Mouse (Mus musculus) adrenal gland, postnatal 36 days (tissue): ENCODE data around the gene Zbp1. TPM values are rescaled to one million over a fixed set of nuclear protein-coding genes. Genes with fewer than 3 reads are reported as not detected.

ENCODE experiments used
- DNase-seq, 2 experiments: peaks; one replicate each; pipeline ENCODE4 v3.0.0; 2021; ENCODE audit warnings: mixed read lengths in 1 of 2
- total RNA-seq, 2 experiments: library from RNA; stranded (reverse); gene quantifications; 2 replicates each; pipeline ENCODE4 v1.2.3; 2021

Zbp1 gene
- total RNA-seq, 2 experiments from 2014 or later: 1.6 to 4.9 TPM

GRCm38 (mm10) chr2:173247197-173247596 lies 28.5 kb upstream of the Zbp1 start:
- no peak for DNase-seq

- DNase-seq: no peak
These were observed 28.0 kb upstream of the Zbp1 start for GRCm38 (mm10) chr2:173246688-173247087.

- no peak for DNase-seq
These were observed 26.5 kb upstream of the Zbp1 start for GRCm38 (mm10) chr2:173245258-173245657.

- no peak for DNase-seq
These were observed 25.4 kb upstream of the Zbp1 start for GRCm38 (mm10) chr2:173244108-173244507.

GRCm38 (mm10) chr2:173243616-173244015 lies 24.9 kb upstream of the Zbp1 start:
- no peak for DNase-seq

- no peak for DNase-seq
These were observed 24.2 kb upstream of the Zbp1 start for GRCm38 (mm10) chr2:173242874-173243273.

GRCm38 (mm10) chr2:173240738-173241137 lies 22.0 kb upstream of the Zbp1 start:
- no peak for DNase-seq

GRCm38 (mm10) chr2:173238522-173238921 lies 19.8 kb upstream of the Zbp1 start:
- no peak for DNase-seq

GRCm38 (mm10) chr2:173235435-173236332 lies 17.0 kb upstream of the Zbp1 start:
- DNase-seq: no peak

- no peak for DNase-seq
These were observed 14.0 kb upstream of the Zbp1 start for GRCm38 (mm10) chr2:173232766-173233099.

- no peak for DNase-seq
These were observed 13.5 kb upstream of the Zbp1 start for GRCm38 (mm10) chr2:173232065-173232765.

GRCm38 (mm10) chr2:173229578-173230224 lies 11.0 kb upstream of the Zbp1 start:
- DNase-seq: peak; percentile 92

GRCm38 (mm10) chr2:173228567-173228966 lies 9.8 kb upstream of the Zbp1 start:
- DNase-seq: no peak

- DNase-seq: no peak
These were observed 8.1 kb upstream of the Zbp1 start for GRCm38 (mm10) chr2:173226792-173227191.

GRCm38 (mm10) chr2:173225906-173226305 lies 7.2 kb upstream of the Zbp1 start:
- no peak for DNase-seq

GRCm38 (mm10) chr2:173224832-173225231 lies 6.1 kb upstream of the Zbp1 start:
- DNase-seq: no peak

GRCm38 (mm10) chr2:173224097-173224496 lies 5.4 kb upstream of the Zbp1 start:
- no peak for DNase-seq

GRCm38 (mm10) chr2:173223496-173223895 lies 4.8 kb upstream of the Zbp1 start:
- DNase-seq: peak in 1 of 2 experiments; percentile 15

GRCm38 (mm10) chr2:173220754-173221153 lies 2.0 kb upstream of the Zbp1 start:
- DNase-seq: no peak

- DNase-seq: peak; percentile 39 to 51
These were observed 682 bp upstream of the Zbp1 start for GRCm38 (mm10) chr2:173219256-173219954.

GRCm38 (mm10) chr2:173217763-173218258 lies 912 bp downstream of the Zbp1 start:
- no peak for DNase-seq

- DNase-seq: no peak
These were observed 1.5 kb downstream of the Zbp1 start for GRCm38 (mm10) chr2:173217246-173217645.
